Mouse (Mus musculus) lung, postnatal 0 days (tissue): ENCODE measurements around the gene Gm17359. TPM values are rescaled to one million over a fixed set of nuclear protein-coding genes. Genes with fewer than 3 reads are reported as not detected.
A peak's percentile ranks its signal among the peaks of the same experiment; 100 is the strongest.

Experiments used
- ATAC-seq: fragments of 200-750 bp; cut with Nextera tagmentation; 2 replicates; pipeline ENCODE4 v1.8.0; 2017; ENCODE audit warnings: moderate library complexity
- DNase-seq: peaks from one replicate; pipeline ENCODE4 v3.0.0-alpha.2; 2016; ENCODE audit warnings: low spot score
- H3K27ac ChIP-seq: fragments of 300-500 bp; sonication (generic); 2 replicates; pipeline ENCODE4 v1.5.1; 2014; ENCODE audit warnings: antibody characterized with exemption, mild to moderate bottlenecking, low read length, mixed read lengths
- H3K27me3 ChIP-seq: fragments of 300-500 bp; sonication (generic); replicated peaks from 2 replicates; pipeline ENCODE4 v1.6.1; 2014; ENCODE audit warnings: low read length, mixed read lengths; ENCODE audit not compliant: insufficient read depth
- H3K36me3 ChIP-seq: fragments of 300-500 bp; sonication (generic); 2 replicates; pipeline ENCODE4 v1.6.1; 2014; ENCODE audit warnings: low read length, mixed read lengths; ENCODE audit not compliant: insufficient read depth
- H3K4me1 ChIP-seq: fragments of 300-500 bp; sonication (generic); 2 replicates; pipeline ENCODE4 v1.6.1; 2014; ENCODE audit warnings: antibody characterized with exemption, low read depth, low read length, mixed read lengths; ENCODE audit not compliant: insufficient read depth
- H3K4me2 ChIP-seq: fragments of 300-500 bp; sonication (generic); replicated peaks from 2 replicates; pipeline ENCODE4 v1.6.1; 2014; ENCODE audit warnings: low read depth, mild to moderate bottlenecking, low read length, moderate library complexity, mixed read lengths
- H3K4me3 ChIP-seq: fragments of 300-500 bp; sonication (generic); 2 replicates; pipeline ENCODE4 v1.5.1; 2014; ENCODE audit warnings: low read depth, low read length
- H3K9ac ChIP-seq: fragments of 300-500 bp; sonication (generic); replicated peaks from 2 replicates; pipeline ENCODE4 v1.6.1; 2014; ENCODE audit warnings: low read depth, mild to moderate bottlenecking
- H3K9me3 ChIP-seq: fragments of 300-500 bp; sonication (generic); 2 replicates; pipeline ENCODE4 v1.6.1; 2016; ENCODE audit warnings: low read length, mixed read lengths
- CTCF ChIP-seq: IDR thresholded peaks from 2 replicates; pipeline ENCODE4 v1.5.1; 2016; ENCODE audit warnings: antibody characterized with exemption, mild to moderate bottlenecking
- EP300 ChIP-seq: IDR thresholded peaks from 2 replicates; pipeline ENCODE4 v1.6.1; 2016; ENCODE audit warnings: antibody characterized with exemption, mild to moderate bottlenecking, control low read depth
- WGBS: fragments of 180-500 bp; shearing (Covaris S2); extraction: QIAGEN DNeasy Blood & Tissue Kit; methylation state at CpG from one replicate; pipeline ENCODE4 v1.1.7; 2014; 5-methylcytosine and 5-hydroxymethylcytosine counted together
- polyA plus RNA-seq: library from polyadenylated mRNA; unstranded; fragments of >200 nt; fragmentation: Nextera tagmentation; extraction: Ambion mirVana; gene quantifications from 2 replicates; pipeline ENCODE4 v1.2.1, GENCODE M21; 2015

Gm17359 gene
- polyA plus RNA-seq, 1 experiment from 2014 or later, result not detected

GRCm38 (mm10) chr3:79416944-79417680 lies 80.7 kb downstream of the Gm17359 start:
- DNase-seq, result no peak
- Histone ChIP-seq H3K27ac (no peak overlapping the region), H3K27me3 (no peaks in the 10 kb centered on the region), H3K4me3 (no peak overlapping the region), H3K9me3 (no peaks in the 10 kb centered on the region), H3K4me2 (no peak overlapping the region), H3K4me1 (no peaks in the 10 kb centered on the region), H3K36me3 (no peaks in the 10 kb centered on the region), H3K9ac (no peak overlapping the region)
- ATAC-seq, result no peak
- TF ChIP-seq CTCF (no peak), EP300 (no peak)
- 64% methylated on average over 4 of the region's 4 CpGs for WGBS

GRCm38 (mm10) chr3:79418921-79419320 lies 82.5 kb downstream of the Gm17359 start:
- H3K27ac ChIP-seq, result no peak overlapping the region
- no peaks in the 10 kb centered on the region for H3K4me1 ChIP-seq
- DNase-seq (no peak), ATAC-seq (no peak)
- no peak for TF ChIP-seq CTCF
- no peak for TF ChIP-seq EP300
- H3K27me3 ChIP-seq, result no peaks in the 10 kb centered on the region
- no peaks in the 10 kb centered on the region for H3K9me3 ChIP-seq
- H3K36me3 ChIP-seq, result no peaks in the 10 kb centered on the region
- 82% methylated on average over 14 of the region's 14 CpGs for WGBS
- H3K9ac ChIP-seq, result no peak overlapping the region
- H3K4me2 ChIP-seq, result no peak overlapping the region
- H3K4me3 ChIP-seq, result no peak overlapping the region

- H3K9me3 ChIP-seq, result no peaks in the 10 kb centered on the region
- H3K9ac ChIP-seq, result no peak overlapping the region
- no peak overlapping the region for H3K4me3 ChIP-seq
- peak; percentile 16 for DNase-seq
- 72% methylated on average over 1 of the region's 1 CpGs for WGBS
- H3K4me1 ChIP-seq, result no peaks in the 10 kb centered on the region
- no peaks in the 10 kb centered on the region for H3K36me3 ChIP-seq
- H3K27ac ChIP-seq, result no peak overlapping the region
- ATAC-seq, result no peak
- no peak overlapping the region for H3K4me2 ChIP-seq
- no peaks in the 10 kb centered on the region for H3K27me3 ChIP-seq
- TF ChIP-seq CTCF (no peak), EP300 (no peak)
These were observed 89.0 kb downstream of the Gm17359 start for GRCm38 (mm10) chr3:79425441-79425840.

- no peak overlapping the region for H3K4me2 ChIP-seq
- peak; percentile 34 for DNase-seq
- no peak overlapping the region for H3K4me3 ChIP-seq
- TF ChIP-seq CTCF (peak; percentile 68), EP300 (no peak)
- ATAC-seq, result no peak
- H3K9me3 ChIP-seq, result no peaks in the 10 kb centered on the region
- no peaks in the 10 kb centered on the region for H3K27me3 ChIP-seq
- no peak overlapping the region for H3K9ac ChIP-seq
- H3K27ac ChIP-seq, result no peak overlapping the region
- no peaks in the 10 kb centered on the region for H3K36me3 ChIP-seq
- no peaks in the 10 kb centered on the region for H3K4me1 ChIP-seq
These were observed 97.1 kb downstream of the Gm17359 start for GRCm38 (mm10) chr3:79433593-79433992.

- no peaks in the 10 kb centered on the region for H3K36me3 ChIP-seq
- ATAC-seq (no peak), DNase-seq (no peak)
- H3K9ac ChIP-seq, result no peak overlapping the region
- no peaks in the 10 kb centered on the region for H3K9me3 ChIP-seq
- TF ChIP-seq CTCF, result no peak
- no peak for TF ChIP-seq EP300
- WGBS, result 78% methylated on average over 9 of the region's 9 CpGs
- H3K4me2 ChIP-seq, result no peak overlapping the region
- no peaks in the 10 kb centered on the region for H3K4me1 ChIP-seq
- no peaks in the 10 kb centered on the region for H3K27me3 ChIP-seq
- H3K4me3 ChIP-seq, result no peak overlapping the region
- H3K27ac ChIP-seq, result no peak overlapping the region
These were observed 98.0 kb downstream of the Gm17359 start for GRCm38 (mm10) chr3:79434436-79434835.

GRCm38 (mm10) chr3:79434985-79435384 lies 98.5 kb downstream of the Gm17359 start:
- 61% methylated on average over 5 of the region's 5 CpGs for WGBS
- Histone ChIP-seq H3K36me3 (no peaks in the 10 kb centered on the region), H3K9ac (no peak overlapping the region), H3K27ac (no peak overlapping the region), H3K9me3 (no peaks in the 10 kb centered on the region), H3K27me3 (no peaks in the 10 kb centered on the region), H3K4me1 (no peaks in the 10 kb centered on the region), H3K4me2 (no peak overlapping the region), H3K4me3 (no peak overlapping the region)
- ATAC-seq, result no peak
- no peak for TF ChIP-seq CTCF
- TF ChIP-seq EP300, result no peak
- DNase-seq, result no peak
